Mouse (Mus musculus) embryonic facial prominence, embryonic 12.5 days (tissue): ENCODE measurements around the gene Vmn1r11. TPM values are rescaled to one million over a fixed set of nuclear protein-coding genes. Genes with fewer than 3 reads are reported as not detected.

Experiments
- ATAC-seq: fragments of 200-750 bp; cut with Nextera tagmentation; 2 replicates; pipeline ENCODE4 v1.8.0; 2017; ENCODE audit not compliant: insufficient number of reproducible peaks, insufficient read depth, low FRiP score, low TSS enrichment
- H3K27ac ChIP-seq: fragments of 300-500 bp; sonication (generic); 2 replicates; pipeline ENCODE4 v1.5.1; 2016; ENCODE audit warnings: mild to moderate bottlenecking
- H3K27me3 ChIP-seq: fragments of 300-500 bp; sonication (generic); 2 replicates; pipeline ENCODE4 v1.6.1; 2016; ENCODE audit warnings: mild to moderate bottlenecking, moderate library complexity
- H3K36me3 ChIP-seq: fragments of 300-500 bp; sonication (generic); 2 replicates; pipeline ENCODE4 v1.6.1; 2016; ENCODE audit warnings: mild to moderate bottlenecking
- H3K4me1 ChIP-seq: fragments of 300-500 bp; sonication (generic); 2 replicates; pipeline ENCODE4 v1.6.1; 2016
- H3K4me2 ChIP-seq: fragments of 300-500 bp; sonication (generic); replicated peaks from 2 replicates; pipeline ENCODE4 v1.6.1; 2016; ENCODE audit warnings: mild to moderate bottlenecking, moderate library complexity
- H3K4me3 ChIP-seq: fragments of 300-500 bp; sonication (generic); 2 replicates; pipeline ENCODE4 v1.5.1; 2016; ENCODE audit warnings: mild to moderate bottlenecking
- H3K9ac ChIP-seq: fragments of 300-500 bp; sonication (generic); 2 replicates; pipeline ENCODE4 v1.6.1; 2016; ENCODE audit warnings: mild to moderate bottlenecking, moderate library complexity
- H3K9me3 ChIP-seq: fragments of 300-500 bp; sonication (generic); 2 replicates; pipeline ENCODE4 v1.6.1; 2016; ENCODE audit warnings: mild to moderate bottlenecking, moderate library complexity
- WGBS: fragments of 180-500 bp; shearing (Covaris S2); methylation state at CpG from one replicate; pipeline ENCODE4 v1.1.7; 2016; 5-methylcytosine and 5-hydroxymethylcytosine counted together
- polyA plus RNA-seq: library from polyadenylated mRNA; unstranded; fragments of >200 nt; fragmentation: Nextera tagmentation; extraction: Ambion mirVana; gene quantifications from 2 replicates; pipeline ENCODE4 v1.2.1, GENCODE M21; 2016

Gene Vmn1r11
- not detected in 2 replicates for polyA plus RNA-seq

- ATAC-seq: no peak
- no peaks in the 10 kb centered on the region for H3K27me3 ChIP-seq
- 61% methylated on average over 1 of the region's 1 CpGs for WGBS
- H3K4me1 ChIP-seq: no peaks in the 10 kb centered on the region
- H3K27ac ChIP-seq: no peak within 1 kb of the TSS
- no peak within 1 kb of the TSS for H3K4me2 ChIP-seq
- H3K9ac ChIP-seq: no peak within 1 kb of the TSS
- no peak within 1 kb of the TSS for H3K4me3 ChIP-seq
- H3K36me3 ChIP-seq: no peaks in the 10 kb centered on the region
- no peaks in the 10 kb centered on the region for H3K9me3 ChIP-seq
Measured at GRCm38 (mm10) chr6:57133155-57133554, at the start of gene Vmn1r11. Gene Vmn1r11 (plus strand): TSS chr6:57133455.

GRCm38 (mm10) chr6:57106358-57106757 is 26.9 kb upstream of the Vmn1r11 start:
- H3K4me1 ChIP-seq: no peaks in the 10 kb centered on the region
- no peak for ATAC-seq
- H3K27me3 ChIP-seq: no peaks in the 10 kb centered on the region
- H3K9ac ChIP-seq: no peak overlapping the region
- no peak overlapping the region for H3K4me3 ChIP-seq
- H3K4me2 ChIP-seq: no peak overlapping the region
- WGBS: 72% methylated on average over 1 of the region's 1 CpGs
- H3K36me3 ChIP-seq: no peaks in the 10 kb centered on the region
- no peaks in the 10 kb centered on the region for H3K9me3 ChIP-seq
- no peak overlapping the region for H3K27ac ChIP-seq

GRCm38 (mm10) chr6:57109154-57109553 is 24.1 kb upstream of the Vmn1r11 start, which contains the start of gene Vmn1r10:
Gene Vmn1r10 (plus strand): TSS chr6:57109454.
- Histone ChIP-seq H3K9ac (no peak within 1 kb of the TSS), H3K4me1 (no peaks in the 10 kb centered on the region), H3K4me3 (no peak within 1 kb of the TSS), H3K9me3 (no peaks in the 10 kb centered on the region), H3K4me2 (no peak within 1 kb of the TSS), H3K36me3 (no peaks in the 10 kb centered on the region), H3K27ac (no peak within 1 kb of the TSS), H3K27me3 (no peaks in the 10 kb centered on the region)
- 88% methylated on average over 3 of the region's 3 CpGs for WGBS
- no peak for ATAC-seq

GRCm38 (mm10) chr6:57156619-57157018 is 23.4 kb downstream of the Vmn1r11 start, which contains the start of gene Vmn1r12:
Gene Vmn1r12 (plus strand): TSS chr6:57156919.
- Histone ChIP-seq H3K4me2 (no peak within 1 kb of the TSS), H3K4me1 (no peaks in the 10 kb centered on the region), H3K27me3 (no peaks in the 10 kb centered on the region), H3K9ac (no peak within 1 kb of the TSS), H3K4me3 (no peak within 1 kb of the TSS), H3K9me3 (no peaks in the 10 kb centered on the region), H3K27ac (no peak within 1 kb of the TSS), H3K36me3 (no peaks in the 10 kb centered on the region)
- WGBS: 79% methylated on average over 2 of the region's 2 CpGs
- no peak for ATAC-seq

Other genes with a start within 250 kb of the Vmn1r11 start
- gene Nt5c3, start 209.5 kb upstream of the Vmn1r11 start, polyA plus RNA-seq: 64.5 and 69.2 TPM in 2 replicates
- 0.28 and 0.46 TPM in 2 replicates for gene Vmn1r4, start 209.4 kb upstream of the Vmn1r11 start, polyA plus RNA-seq
- not detected in 2 replicates for gene Vmn1r5, start 163.2 kb upstream of the Vmn1r11 start, polyA plus RNA-seq
- not detected in 2 replicates for gene Vmn1r6, start 136.2 kb upstream of the Vmn1r11 start, polyA plus RNA-seq
- not detected in 2 replicates for gene Vmn1r7, start 108.1 kb upstream of the Vmn1r11 start, polyA plus RNA-seq
- not detected in 2 replicates for gene Vmn1r8, start 101.2 kb upstream of the Vmn1r11 start, polyA plus RNA-seq
- gene Vmn1r9, start 66.7 kb upstream of the Vmn1r11 start, polyA plus RNA-seq: not detected in 2 replicates
- not detected in 2 replicates for gene Vmn1r10, start 24.0 kb upstream of the Vmn1r11 start, polyA plus RNA-seq
- gene Vmn1r12, start 23.5 kb downstream of the Vmn1r11 start, polyA plus RNA-seq: not detected in 2 replicates
- gene Vmn1r13, start 69.8 kb downstream of the Vmn1r11 start, polyA plus RNA-seq: not detected in 2 replicates
- not detected in 2 replicates for gene Vmn1r14, start 98.2 kb downstream of the Vmn1r11 start, polyA plus RNA-seq
- gene Vmn1r15, start 124.5 kb downstream of the Vmn1r11 start, polyA plus RNA-seq: not detected in 2 replicates
- not detected in 2 replicates for gene Vmn1r16, start 196.0 kb downstream of the Vmn1r11 start, polyA plus RNA-seq
- gene Vmn1r17, start 230.3 kb downstream of the Vmn1r11 start, polyA plus RNA-seq: not detected in 2 replicates